In genomic region chr13:94119309-94119708, GRCm38 (mm10) we compare ENCODE assay signal across 26 mouse cellular contexts.
A peak's percentile ranks its signal among the peaks of the same experiment; 100 is the strongest.
DNase-seq lines count a peak whose midpoint lies in the region; ATAC-seq and TF ChIP-seq lines count a peak whose summit lies in the region.
"Had no signal": no experiment of that assay in that cellular context is flagged by ENCODE, and none has a peak within 500 bp of the region (broad histone marks: within the 10 kb centered on the region; RNA-seq: fewer than 3 reads in every experiment).

No protein-coding gene starts in this region.

- H3K9ac ChIP-seq in heart, embryonic 13.5 days: no peak overlapping the region
- no peak overlapping the region for H3K9ac ChIP-seq in liver, embryonic 13.5 days
- H3K9ac ChIP-seq in liver, embryonic 11.5 days (ENCODE audit: low read depth, low read length): no peak overlapping the region
- no peak overlapping the region for H3K9ac ChIP-seq in MEL (ENCODE audit: control insufficient read depth, low read depth, low read length, poor library complexity, severe bottlenecking)
- no peak overlapping the region for H3K9ac ChIP-seq in midbrain, embryonic 16.5 days (ENCODE audit: low read depth, low read length)
- H3K9ac ChIP-seq: embryonic facial prominence, embryonic 15.5 days; hindbrain, embryonic 14.5 days; intestine, embryonic 15.5 days had no signal

- H3K4me1 ChIP-seq in heart, embryonic 13.5 days: peaks cover 29% of the 10 kb centered on the region
- 0 out of 2 replicates have a peak, but pooled peaks cover 8% of the 10 kb centered on the region for H3K4me1 ChIP-seq in liver, embryonic 13.5 days (replicated peaks)
- H3K4me1 ChIP-seq in liver, embryonic 11.5 days (replicated peaks; ENCODE audit: control insufficient read depth, insufficient read depth, low read length): no peaks in the 10 kb centered on the region
- H3K4me1 ChIP-seq in MEL (ENCODE audit: control insufficient read depth in 1 of 2, insufficient read depth in 2 of 2, low read length in 2 of 2): peaks cover 2 to 3% of the 10 kb centered on the region in 2 experiments; a peak in 3 of 4 replicates
- H3K4me1 ChIP-seq in midbrain, embryonic 16.5 days (ENCODE audit: control insufficient read depth, insufficient read depth, low read length): no peaks in the 10 kb centered on the region

- no peak for ATAC-seq in heart, embryonic 13.5 days (ENCODE audit: extremely low read depth, insufficient number of reproducible peaks, low FRiP score, low TSS enrichment)
- ATAC-seq in liver, embryonic 13.5 days (ENCODE audit: low read depth): peak; percentile 41; the same call in 1 of the 2 replicates
- ATAC-seq in liver, embryonic 11.5 days (replicated peaks; ENCODE audit: low FRiP score): no peak; the same call in 1 of the 2 replicates
- ATAC-seq in common myeloid progenitor, adult 5-6 weeks (replicated peaks; ENCODE audit: low read depth, poor library complexity, severe bottlenecking): peak; percentile 59
- no peak for ATAC-seq in midbrain, embryonic 16.5 days
- ATAC-seq: activated CD4-positive, CD25-positive, alpha-beta regulatory T cell, adult 4 months; CD4-positive, CD25-positive, alpha-beta regulatory T cell, adult 4 months; forebrain, embryonic 14.5 days; intestine, embryonic 15.5 days; Patski had no signal

- peak overlapping the region; percentile 83 for H3K27ac ChIP-seq in heart, embryonic 13.5 days (replicated peaks)
- no peak overlapping the region for H3K27ac ChIP-seq in liver, embryonic 13.5 days
- no peak overlapping the region for H3K27ac ChIP-seq in liver, embryonic 11.5 days (ENCODE audit: low read depth, low read length)
- 0 out of 2 replicates have a peak overlapping the region, but pooled peaks have one; percentile 35 for H3K27ac ChIP-seq in MEL (ENCODE audit: control insufficient read depth, low read depth, low read length)
- H3K27ac ChIP-seq in midbrain, embryonic 16.5 days (ENCODE audit: low read length): no peak overlapping the region
- H3K27ac ChIP-seq: embryonic facial prominence, embryonic 15.5 days; forebrain, embryonic 10.5 days; gastrocnemius, adult 2 months; hindbrain, embryonic 10.5 days; hindbrain, embryonic 14.5 days; intestine, embryonic 15.5 days had no signal

- H3K9me3 ChIP-seq in heart, embryonic 13.5 days: peaks cover 6% of the 10 kb centered on the region; the same call in 1 of the 2 replicates
- H3K9me3 ChIP-seq in liver, embryonic 13.5 days (replicated peaks): no peaks in the 10 kb centered on the region
- no peaks in the 10 kb centered on the region for H3K9me3 ChIP-seq in liver, embryonic 11.5 days (ENCODE audit: control insufficient read depth, low read length)
- H3K9me3 ChIP-seq in MEL (replicated peaks; ENCODE audit: insufficient read depth, low read length): no peaks in the 10 kb centered on the region
- no peaks in the 10 kb centered on the region; the same call in 1 of the 2 replicates for H3K9me3 ChIP-seq in midbrain, embryonic 16.5 days (replicated peaks; ENCODE audit: control insufficient read depth, low read length, poor library complexity, severe bottlenecking)
- H3K9me3 ChIP-seq: embryonic facial prominence, embryonic 15.5 days; intestine, embryonic 15.5 days had no signal

- peaks cover 38% of the 10 kb centered on the region for H3K36me3 ChIP-seq in heart, embryonic 13.5 days
- no peaks in the 10 kb centered on the region for H3K36me3 ChIP-seq in liver, embryonic 13.5 days
- peaks cover 5% of the 10 kb centered on the region; the same call in 1 of the 2 replicates for H3K36me3 ChIP-seq in liver, embryonic 11.5 days (ENCODE audit: control insufficient read depth, insufficient read depth, low read length)
- H3K36me3 ChIP-seq in MEL (ENCODE audit: control insufficient read depth in 1 of 2, insufficient read depth in 2 of 2, low read length in 2 of 2): peaks cover 0 to 10% of the 10 kb centered on the region in 2 experiments; a peak in 2 of 4 replicates
- H3K36me3 ChIP-seq in midbrain, embryonic 16.5 days (ENCODE audit: control insufficient read depth, insufficient read depth, low read length): no peaks in the 10 kb centered on the region
- H3K36me3 ChIP-seq: G1E; intestine, embryonic 15.5 days had no signal

- no peak overlapping the region for H3K4me2 ChIP-seq in heart, embryonic 13.5 days
- H3K4me2 ChIP-seq in liver, embryonic 13.5 days: no peak overlapping the region
- H3K4me2 ChIP-seq in liver, embryonic 11.5 days: no peak overlapping the region
- H3K4me2 ChIP-seq in midbrain, embryonic 16.5 days (ENCODE audit: low read length): no peak overlapping the region
- H3K4me2 ChIP-seq: embryonic facial prominence, embryonic 15.5 days; hindbrain, embryonic 14.5 days; intestine, embryonic 15.5 days had no signal

- H3K27me3 ChIP-seq in heart, embryonic 13.5 days (replicated peaks): no peaks in the 10 kb centered on the region
- H3K27me3 ChIP-seq in liver, embryonic 13.5 days: no peaks in the 10 kb centered on the region
- H3K27me3 ChIP-seq in liver, embryonic 11.5 days (replicated peaks; ENCODE audit: control insufficient read depth, insufficient read depth, low read length): no peaks in the 10 kb centered on the region
- no peaks in the 10 kb centered on the region; a peak in 1 of 4 replicates for H3K27me3 ChIP-seq in MEL (ENCODE audit: control insufficient read depth in 1 of 2, insufficient read depth in 2 of 2, low read length in 2 of 2)
- H3K27me3 ChIP-seq in midbrain, embryonic 16.5 days (ENCODE audit: control insufficient read depth, insufficient read depth, low read depth, low read length): no peaks in the 10 kb centered on the region
- H3K27me3 ChIP-seq: embryonic facial prominence, embryonic 15.5 days; intestine, embryonic 15.5 days; Patski had no signal

- TF ChIP-seq CTCF in MEL (IDR thresholded peaks at IDR 0.05 in 2 of 3, conservative IDR thresholded peaks at IDR 0.05 in 1 of 3; ENCODE audit: control insufficient read depth in 1 of 3, insufficient read depth in 1 of 3, low read depth in 2 of 3, low read length in 3 of 3, poor library complexity in 1 of 3, severe bottlenecking in 1 of 3): no peak

- peak; percentile 92 to 94 for TF ChIP-seq EP300 in MEL (IDR thresholded peaks at IDR 0.05; ENCODE audit: low read depth in 1 of 2, low read length in 2 of 2)

- no peak for DNase-seq in heart, adult 18-20 months
- DNase-seq in liver, embryonic 13.5 days: no peak
- DNase-seq in liver, embryonic 11.5 days (ENCODE audit: low spot score): no peak
- peak; percentile 87 for DNase-seq in MEL (ENCODE audit: low read depth, low spot score)
- no peak for DNase-seq in kidney, adult 9 months
- DNase-seq: adrenal gland, postnatal 36 days; B cell, adult 2 months; cerebellum, adult 2 months; cerebellum, postnatal 10 days; embryo, embryonic 11 days; gastrocnemius, adult 2 months; gastrocnemius, postnatal 25 days had no signal

- 26% methylated on average over 5 of the region's 5 CpGs for WGBS in heart, embryonic 13.5 days
- WGBS in liver, embryonic 13.5 days (ENCODE audit: insufficient replicate concordance): 17% methylated on average over 5 of the region's 5 CpGs
- 46% methylated on average over 5 of the region's 5 CpGs for WGBS in liver, embryonic 11.5 days
- WGBS in midbrain, embryonic 16.5 days: 94% methylated on average over 5 of the region's 5 CpGs

- no peak overlapping the region for H3K4me3 ChIP-seq in heart, embryonic 13.5 days
- no peak overlapping the region for H3K4me3 ChIP-seq in liver, embryonic 13.5 days (replicated peaks)
- H3K4me3 ChIP-seq in liver, embryonic 11.5 days (ENCODE audit: low read depth, low read length): no peak overlapping the region
- no peak overlapping the region for H3K4me3 ChIP-seq in MEL (ENCODE audit: control insufficient read depth in 1 of 2, insufficient read depth in 1 of 2, low read depth in 2 of 2, low read length in 2 of 2)
- H3K4me3 ChIP-seq in midbrain, embryonic 16.5 days (ENCODE audit: low read depth, low read length): no peak overlapping the region
- H3K4me3 ChIP-seq: embryonic facial prominence, embryonic 15.5 days; erythroblast, embryonic 14.5 days; forebrain, embryonic 10.5 days; gastrocnemius, adult 2 months; hindbrain, embryonic 10.5 days; intestine, embryonic 15.5 days had no signal

- no peak for TF ChIP-seq POLR2A in MEL (IDR thresholded peaks at IDR 0.05; ENCODE audit: control insufficient read depth in 1 of 2, insufficient read depth in 1 of 2, low read depth in 1 of 2, low read length in 2 of 2, poor library complexity in 1 of 2)

- TF ChIP-seq RAD21 in MEL (IDR thresholded peaks at IDR 0.05; ENCODE audit: low read depth, low read length): no peak

- no peaks in the 10 kb centered on the region for H3K79me2 ChIP-seq in MEL (ENCODE audit: control insufficient read depth, insufficient read depth, low read length, poor library complexity)

TF ChIP-seq in MEL, 35 proteins besides CTCF, POLR2A, EP300 and RAD21 (continues in another document):
- TF ChIP-seq BHLHE40 (IDR thresholded peaks at IDR 0.05; ENCODE audit: borderline replicate concordance, low read depth, low read length) (peak; percentile 86), KAT2A (conservative IDR thresholded peaks at IDR 0.05; ENCODE audit: low read depth, low read length) (no peak), ZNF384 (IDR thresholded peaks at IDR 0.05; ENCODE audit: low read depth, low read length) (no peak), ETS1 (IDR thresholded peaks at IDR 0.05; ENCODE audit: low read depth, low read length) (peak; percentile 96), TAL1 (IDR thresholded peaks at IDR 0.05; ENCODE audit: low read length) (peak; percentile 62), HCFC1 (IDR thresholded peaks at IDR 0.05; ENCODE audit: low read depth, low read length) (no peak), ZMIZ1 (IDR thresholded peaks at IDR 0.05; ENCODE audit: low read depth, low read length) (no peak), CHD1 (IDR thresholded peaks at IDR 0.05; ENCODE audit: low read depth, low read length) (no peak), MAX (IDR thresholded peaks at IDR 0.05; ENCODE audit: low read length) (no peak), POLR2AphosphoS2 (IDR thresholded peaks at IDR 0.05; ENCODE audit: low read length) (no peak), NRF1 (IDR thresholded peaks at IDR 0.05; ENCODE audit: insufficient read depth, low read depth, low read length, poor library complexity, severe bottlenecking) (no peak), SMC3 (IDR thresholded peaks at IDR 0.05; ENCODE audit: low read depth, low read length) (no peak), GABPA (IDR thresholded peaks at IDR 0.05; ENCODE audit: low read depth, low read length) (no peak), ELF1 (IDR thresholded peaks at IDR 0.05; ENCODE audit: low read depth, low read length) (no peak), USF2 (IDR thresholded peaks at IDR 0.05; ENCODE audit: borderline replicate concordance in 1 of 2, insufficient read depth in 1 of 2, low read depth in 1 of 2, low read length in 2 of 2) (no peak), MYB (IDR thresholded peaks at IDR 0.05; ENCODE audit: low read depth, low read length) (peak; percentile 62; the same call in 1 of the 2 replicates), E2F4 (IDR thresholded peaks at IDR 0.05; ENCODE audit: borderline replicate concordance, low read depth, low read length) (no peak), RCOR1 (IDR thresholded peaks at IDR 0.05; ENCODE audit: low read depth, low read length) (peak; percentile 97), UBTF (IDR thresholded peaks at IDR 0.05; ENCODE audit: borderline replicate concordance, insufficient read depth, low read depth, low read length) (no peak)

Comparison
In these comparisons a context has a peak if more than half of its experiments do, and no peak if none do; other contexts are left out.
1. ATAC-seq: peak in liver, embryonic 13.5 days (single experiment) and common myeloid progenitor, adult 5-6 weeks (single experiment); none in heart, embryonic 13.5 days (single experiment), liver, embryonic 11.5 days (single experiment) and midbrain, embryonic 16.5 days (single experiment).
2. H3K27ac ChIP-seq: peak in heart, embryonic 13.5 days (single experiment) and MEL (single experiment); none in liver, embryonic 13.5 days (single experiment), liver, embryonic 11.5 days (single experiment) and midbrain, embryonic 16.5 days (single experiment).